Mouse (Mus musculus): ENCODE measurements around the gene Bcas3.
"Not testable (repeated sequence)": the region's sequence is repeated elsewhere in the genome, so short reads cannot be mapped to it uniquely, and the experiment has no call there.

Bcas3 gene

DNA sequence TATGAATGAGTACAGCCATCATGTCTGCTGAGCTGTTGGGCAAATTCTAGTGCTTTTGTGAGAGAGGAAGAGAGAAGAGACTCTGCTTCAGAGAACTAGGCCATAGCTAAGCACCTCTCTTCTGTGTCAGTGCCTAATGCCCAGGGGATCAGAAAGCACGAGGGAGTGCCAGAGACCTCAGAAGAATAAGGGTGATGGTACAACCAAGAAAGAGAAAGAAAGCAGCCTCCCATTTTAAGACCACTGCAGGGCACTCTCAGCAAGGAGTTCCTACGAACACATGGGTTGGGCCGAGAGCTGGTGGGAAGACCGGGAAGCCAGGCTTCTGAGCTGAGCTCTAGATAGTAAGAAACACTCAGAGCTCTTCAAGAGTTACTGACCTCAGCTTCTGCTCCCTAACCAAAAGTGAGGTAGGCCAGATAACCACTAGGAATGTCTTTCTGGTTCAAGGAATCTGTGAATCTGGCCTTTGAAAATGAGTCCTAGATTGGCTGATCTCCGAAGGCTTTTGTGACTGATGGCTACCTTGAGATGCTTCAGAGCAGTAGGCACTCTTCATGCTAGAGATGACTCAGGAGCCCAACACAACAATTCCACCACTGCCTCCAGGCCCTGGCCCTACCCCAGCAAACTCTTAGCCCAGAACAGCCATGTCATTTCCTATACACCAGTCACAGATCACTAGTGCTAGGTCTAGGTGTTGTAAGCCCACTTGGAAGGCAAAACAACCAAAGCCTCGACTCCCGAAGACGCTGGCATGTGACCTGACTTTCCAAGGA lies 359.2 kb downstream of the Bcas3 start:
- no peak for DNase-seq (ENCODE audit: low spot score in 2 of 2)

DNA sequence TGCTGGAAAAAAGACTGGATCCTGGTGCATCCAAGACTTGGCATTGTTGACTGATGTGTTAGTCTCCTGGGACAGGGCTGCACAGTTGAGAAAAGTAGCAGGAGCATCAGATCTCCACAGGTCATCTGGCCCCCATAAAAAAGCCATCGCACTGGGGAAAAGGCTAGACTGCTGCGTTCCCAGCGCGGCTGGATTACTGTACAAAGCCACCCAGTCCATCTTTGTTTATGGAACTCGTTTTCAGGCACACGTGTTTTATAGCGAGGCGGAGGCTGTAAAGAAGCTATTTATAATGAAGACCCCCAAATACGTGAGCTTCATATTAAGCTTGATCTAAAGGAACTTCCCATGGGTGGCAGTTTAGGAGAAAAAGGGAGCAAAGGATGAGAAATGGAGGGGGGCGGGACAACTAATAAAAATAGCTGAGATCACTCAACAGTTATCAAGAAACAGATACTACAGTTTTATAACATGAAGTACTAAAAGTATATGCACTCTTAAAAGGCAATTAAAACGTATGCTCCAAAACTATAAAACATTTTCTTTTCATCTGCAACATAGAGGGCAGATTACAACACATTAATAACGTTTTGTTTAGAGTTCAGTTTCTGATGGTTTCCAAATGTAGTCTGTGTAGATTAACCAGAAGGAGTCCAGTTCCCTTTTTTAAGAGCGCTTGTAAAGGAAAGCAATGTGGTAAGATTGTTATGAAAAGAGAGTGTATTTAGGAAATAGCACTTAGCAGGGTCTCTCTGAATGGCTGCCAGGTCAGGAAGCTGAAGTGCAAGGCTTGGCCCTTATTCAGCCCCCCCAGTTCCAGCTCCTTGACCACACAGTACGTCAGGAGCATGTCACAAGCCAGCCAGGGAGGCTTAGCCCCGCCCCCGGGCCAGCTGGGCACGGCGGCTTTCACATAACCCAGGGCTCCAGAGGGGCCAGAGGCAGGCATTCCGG lies 360.2 kb downstream of the Bcas3 start:
- peak; percentile 70 for DNase-seq (ENCODE audit: low spot score in 2 of 2)

DNA sequence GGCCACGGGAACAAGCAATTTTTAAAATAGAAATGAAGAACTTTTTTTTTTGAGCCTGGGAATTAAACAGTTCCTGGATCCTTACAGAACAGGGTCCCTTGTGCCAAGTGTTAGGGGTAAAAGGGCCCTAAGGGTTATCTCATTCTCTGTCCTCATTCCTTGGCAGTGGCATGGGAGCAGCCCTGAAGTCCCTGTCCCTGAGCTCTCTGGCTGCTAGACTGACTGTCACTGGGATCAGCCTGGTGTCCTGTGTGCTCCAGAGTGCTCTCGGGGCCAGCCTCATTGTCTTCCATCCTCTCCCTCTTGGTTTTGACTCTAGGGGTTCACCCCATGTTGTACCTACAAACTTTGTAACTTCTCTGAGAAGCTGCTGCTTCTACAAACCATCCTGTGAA lies 360.8 kb downstream of the Bcas3 start:
- DNase-seq (ENCODE audit: low spot score in 2 of 2) = no peak

DNA sequence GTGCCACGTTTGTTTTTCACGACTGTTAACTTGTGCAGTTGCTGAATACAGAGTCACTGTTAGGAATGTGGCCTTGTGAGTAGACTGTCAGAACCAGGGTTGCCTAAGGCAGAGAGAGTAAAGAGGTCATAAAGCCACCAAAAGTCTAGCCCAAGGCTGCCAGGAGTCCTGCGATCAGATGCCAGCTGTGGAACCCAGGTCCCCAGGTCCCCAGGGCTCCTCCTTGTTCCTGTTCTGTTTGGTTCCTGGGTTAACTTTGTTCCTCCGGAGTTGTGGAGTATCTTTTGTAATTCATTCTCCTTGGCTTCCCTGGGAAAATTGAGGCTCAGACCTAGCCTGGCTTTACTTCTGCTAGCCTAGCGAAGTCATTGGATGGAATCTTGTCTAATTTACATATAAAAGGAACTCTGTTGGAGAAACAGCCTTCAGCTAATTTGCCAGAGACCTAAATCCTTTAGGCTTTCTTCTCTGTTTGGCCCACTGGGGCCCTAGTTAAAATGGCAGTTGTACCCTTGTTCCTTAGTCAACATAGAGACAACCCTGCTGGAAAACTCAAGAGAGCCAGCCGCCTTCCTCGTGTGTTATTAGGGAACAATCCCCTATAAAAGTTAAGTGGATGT lies 361.5 kb downstream of the Bcas3 start:
- DNase-seq (ENCODE audit: low spot score in 2 of 2) = no peak

DNA sequence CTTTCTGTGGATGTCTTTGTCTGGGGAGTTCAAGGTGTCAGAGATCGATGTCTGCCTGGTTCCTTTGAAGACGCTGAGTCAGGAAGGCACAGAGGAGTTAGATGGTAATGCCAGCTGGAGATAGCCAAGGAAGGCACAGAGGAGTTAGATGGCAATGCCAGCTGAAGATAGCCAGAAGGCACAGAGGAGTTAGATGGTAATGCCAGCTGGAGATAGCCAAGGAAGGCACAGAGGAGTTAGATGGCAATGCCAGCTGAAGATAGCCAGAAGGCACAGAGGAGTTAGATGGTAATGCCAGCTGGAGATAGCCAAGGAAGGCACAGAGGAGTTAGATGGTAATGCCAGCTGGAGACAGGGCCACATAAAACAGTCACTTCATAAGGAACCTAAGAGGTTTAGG lies 363.8 kb downstream of the Bcas3 start:
- DNase-seq (ENCODE audit: low spot score in 2 of 2) = not testable (repeated sequence)

DNA sequence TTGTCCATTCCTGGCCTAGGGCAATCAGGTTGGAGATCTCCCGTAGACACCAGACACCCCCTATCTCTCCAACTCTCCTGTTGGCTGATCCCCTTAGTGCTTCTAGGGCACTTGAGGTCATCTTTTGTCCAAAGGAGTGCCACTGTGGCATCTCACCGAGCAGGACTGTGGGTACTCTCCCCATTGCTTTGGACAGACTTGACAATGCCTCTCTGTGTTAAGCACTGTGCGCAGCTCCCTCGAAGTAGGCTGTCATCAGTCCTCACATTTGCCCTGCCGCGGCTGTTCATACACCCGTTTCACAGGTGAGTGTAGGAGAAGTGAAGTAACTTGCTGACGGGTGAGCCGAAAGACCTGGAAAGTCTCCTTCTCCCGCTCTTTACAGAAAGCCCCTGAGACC lies 366.1 kb downstream of the Bcas3 start:
- DNase-seq (ENCODE audit: low spot score in 2 of 2) = no peak

DNA sequence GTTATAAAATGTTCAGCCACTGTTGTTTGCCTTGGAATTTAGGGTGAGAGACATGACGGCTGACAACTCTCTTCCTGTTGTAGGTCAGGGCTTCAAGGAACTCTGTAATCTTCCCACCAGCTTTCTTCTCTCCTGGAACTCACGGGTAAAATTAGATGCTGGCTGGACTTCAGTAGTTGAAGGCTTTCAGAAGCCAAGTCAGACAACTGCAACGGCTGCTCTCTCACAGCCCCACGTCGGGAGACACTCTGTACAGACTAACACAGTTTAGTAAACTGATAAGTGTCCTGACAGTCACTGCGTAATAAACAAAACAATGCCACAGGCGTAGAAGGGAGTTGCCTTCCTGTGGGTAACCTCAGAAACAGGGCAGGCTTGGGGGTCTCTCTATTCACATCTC lies 366.8 kb downstream of the Bcas3 start:
- DNase-seq (ENCODE audit: low spot score in 2 of 2) = no peak

DNA sequence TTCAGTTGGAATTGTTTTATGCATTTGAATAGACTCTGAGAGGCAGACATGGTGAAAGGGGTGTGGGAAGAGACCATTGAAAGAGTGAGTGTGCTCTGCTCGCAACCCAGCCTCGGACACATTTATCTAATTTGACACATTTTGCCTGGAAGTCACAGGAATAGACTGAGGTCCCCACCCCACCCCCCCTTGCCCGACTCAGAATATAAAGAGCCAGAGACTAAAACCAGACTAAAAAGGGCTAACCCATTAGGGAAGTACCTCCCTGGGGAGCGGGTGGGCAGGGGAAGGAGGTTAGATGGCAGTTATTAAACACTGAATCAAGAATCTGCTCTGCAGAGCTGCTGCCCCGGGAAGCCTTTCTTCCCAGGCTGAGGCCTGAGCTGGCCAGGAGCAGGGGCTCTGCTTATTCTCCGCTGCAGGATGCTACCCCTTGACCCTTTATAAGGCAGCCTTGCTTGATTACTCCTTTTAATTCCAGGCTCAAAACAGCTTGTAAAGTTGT lies 367.4 kb downstream of the Bcas3 start:
- DNase-seq (ENCODE audit: low spot score in 2 of 2) = no peak

DNA sequence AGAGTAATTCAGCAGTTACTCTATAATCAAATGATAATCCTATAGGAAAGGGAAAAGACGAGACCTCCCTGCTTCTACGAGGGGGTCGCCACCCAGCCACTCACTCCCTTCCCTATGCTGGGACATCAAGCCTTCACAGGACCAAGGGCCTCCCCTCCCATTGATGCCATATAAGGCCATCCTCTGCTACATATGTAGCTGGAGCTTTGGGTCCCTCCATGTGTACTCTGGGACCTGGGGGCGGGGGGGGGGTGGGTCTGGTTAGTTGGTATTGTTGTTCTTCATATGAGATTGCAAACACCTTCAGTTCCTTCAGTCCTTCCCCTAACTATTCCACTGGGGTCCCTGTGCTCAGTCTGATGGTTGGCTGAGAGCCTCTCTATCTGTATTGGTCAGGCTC lies 369.0 kb downstream of the Bcas3 start:
- DNase-seq (ENCODE audit: low spot score in 2 of 2) = no peak

DNA sequence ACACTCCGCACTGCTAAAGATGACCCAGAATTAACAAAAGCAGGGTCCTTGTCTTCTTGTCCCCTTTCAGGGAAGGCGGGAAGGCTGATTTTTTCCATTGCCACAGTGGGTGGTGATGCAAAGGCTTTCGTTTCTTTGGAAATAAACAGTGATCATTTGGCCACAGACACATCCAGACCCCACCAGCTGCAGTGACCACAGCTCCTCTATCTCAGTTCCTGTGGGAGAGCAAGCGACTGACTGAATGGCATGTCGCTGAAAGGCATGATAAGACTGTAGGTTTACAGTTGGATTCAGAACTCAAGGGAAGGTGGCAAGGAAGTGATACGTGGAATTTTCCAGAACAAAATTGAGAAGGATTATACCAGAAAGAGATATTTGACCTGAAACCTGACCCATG lies 371.2 kb downstream of the Bcas3 start:
- no peak for DNase-seq (ENCODE audit: low spot score in 2 of 2)

DNA sequence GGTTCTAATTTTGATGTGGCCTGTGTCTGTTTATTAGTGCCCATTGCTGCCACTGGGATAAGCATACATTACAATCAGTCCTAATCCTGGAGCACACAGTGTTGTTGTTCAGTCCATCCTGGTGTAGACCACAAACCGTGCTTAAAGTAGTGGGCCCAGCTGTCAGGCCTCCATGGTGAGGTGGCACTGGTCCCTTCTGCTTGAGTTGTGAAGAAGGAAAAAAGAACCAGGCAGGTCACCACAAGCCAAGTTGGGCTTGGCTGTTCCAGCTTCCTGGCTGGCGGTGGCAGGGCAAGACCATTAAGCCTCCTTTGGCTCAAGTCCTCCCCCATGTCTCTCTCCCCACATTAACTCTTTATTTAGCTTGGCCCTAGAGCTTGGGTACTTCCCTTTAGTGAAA lies 376.8 kb downstream of the Bcas3 start:
- DNase-seq (ENCODE audit: low spot score in 2 of 2) = no peak

DNA sequence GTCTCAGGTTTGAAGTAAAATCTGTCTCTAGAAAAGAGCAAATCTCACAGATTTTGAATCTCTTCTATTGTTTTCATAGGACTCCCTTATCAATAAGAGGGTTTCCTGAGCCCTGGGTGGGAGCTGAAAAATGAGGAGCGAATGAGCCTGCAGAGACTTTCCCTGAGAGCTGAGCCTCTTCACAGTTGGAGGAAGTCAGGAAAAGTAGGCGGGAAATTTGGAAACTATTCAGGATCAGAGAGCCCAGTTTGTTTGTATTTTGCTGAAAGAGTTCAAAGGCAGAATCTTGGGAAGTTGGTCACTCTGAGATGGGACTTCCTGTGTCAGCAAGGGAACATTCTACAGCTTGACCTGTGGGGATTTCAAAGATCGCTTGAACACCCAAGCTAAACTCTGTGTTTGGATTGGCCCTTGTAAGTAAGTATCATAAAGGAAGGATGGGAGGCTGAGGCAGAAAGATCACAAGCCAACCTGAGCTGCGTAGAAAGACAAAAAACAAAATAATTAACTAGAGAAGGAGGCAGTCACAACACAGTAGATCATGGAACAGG lies 379.6 kb downstream of the Bcas3 start:
- no peak for DNase-seq (ENCODE audit: low spot score in 2 of 2)

DNA sequence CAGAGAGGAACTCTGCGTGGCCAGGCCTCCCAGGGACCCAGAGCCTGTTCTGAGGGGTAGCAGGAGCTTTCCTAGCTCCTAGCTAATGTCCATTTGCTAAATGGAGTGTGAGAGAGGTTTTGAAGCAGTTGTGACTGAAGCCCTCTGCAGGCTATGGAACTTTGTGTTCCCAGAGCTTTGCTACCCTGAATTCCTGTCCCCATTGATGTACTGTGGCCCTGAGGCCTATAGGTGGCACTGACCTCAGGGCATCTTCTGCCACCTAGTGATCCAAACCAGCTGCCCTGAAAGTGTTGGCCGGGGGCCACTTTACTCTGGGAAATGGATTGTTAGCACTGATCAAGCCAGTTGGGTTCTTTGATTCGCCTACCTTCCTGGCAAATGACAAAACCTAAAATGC lies 380.6 kb downstream of the Bcas3 start:
- DNase-seq (ENCODE audit: low spot score in 2 of 2) = no peak

DNA sequence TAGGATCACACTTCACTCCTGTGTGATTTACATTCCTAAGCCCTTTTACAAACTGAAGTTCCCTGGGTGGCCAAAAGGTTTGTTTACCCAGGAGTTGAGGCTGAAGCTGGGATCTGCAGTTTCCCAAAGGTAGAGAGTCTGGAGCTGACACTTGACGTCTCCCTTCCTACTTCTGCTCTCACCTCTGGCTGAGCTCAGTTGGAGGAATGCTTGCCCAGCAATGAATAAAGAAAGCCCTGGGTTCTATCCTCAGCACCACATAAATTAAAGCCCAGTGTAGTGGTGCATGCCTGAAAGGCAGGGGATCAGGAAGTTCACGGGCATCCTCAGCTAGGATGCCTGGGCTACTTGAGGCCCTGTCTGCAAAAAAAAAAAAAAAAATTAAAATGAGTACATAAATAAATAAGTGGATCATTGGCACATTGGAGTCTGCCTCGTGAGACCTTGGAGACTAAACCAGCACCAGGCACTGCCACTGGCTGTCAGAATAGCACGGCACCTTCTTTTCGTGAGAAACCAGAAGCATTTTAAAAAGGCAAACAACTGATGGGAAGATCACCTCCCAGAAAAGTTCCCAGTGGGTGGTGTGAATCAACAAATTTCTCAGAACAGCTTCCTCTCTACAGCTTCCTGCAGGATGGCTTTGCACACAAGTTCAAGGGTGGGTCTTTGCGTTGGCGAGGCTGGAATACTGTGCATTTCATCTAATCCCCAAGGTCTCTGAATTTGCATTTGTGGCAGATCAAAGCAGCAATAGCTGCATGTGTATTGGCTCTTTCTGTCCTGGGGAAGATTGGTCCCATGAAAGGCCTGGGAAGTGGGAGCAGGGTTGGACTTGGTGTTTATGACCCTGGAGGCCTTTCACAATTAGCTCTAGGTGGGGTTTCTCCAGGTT lies 381.6 kb downstream of the Bcas3 start:
- DNase-seq (ENCODE audit: low spot score in 2 of 2) = no peak

DNA sequence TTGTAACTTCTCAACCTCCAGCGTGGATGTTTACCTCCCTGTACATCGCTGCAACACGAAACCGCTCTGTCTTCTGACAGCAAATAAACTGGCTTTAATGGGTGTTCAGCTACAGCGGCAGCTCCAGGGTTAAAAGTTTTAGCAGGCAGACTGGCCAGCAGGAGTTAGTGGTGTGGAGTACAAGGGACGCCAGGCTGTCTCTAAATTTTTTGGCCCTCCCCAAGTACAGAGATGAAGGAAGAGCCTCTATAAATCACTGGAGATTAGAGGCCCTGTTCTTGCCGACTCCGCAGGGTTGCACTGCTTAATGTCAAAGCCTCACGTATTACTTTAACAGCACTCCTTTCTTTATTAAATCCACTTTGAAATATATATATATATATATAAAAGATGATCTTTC lies 384.3 kb downstream of the Bcas3 start:
- DNase-seq (ENCODE audit: low spot score in 2 of 2) = no peak

DNA sequence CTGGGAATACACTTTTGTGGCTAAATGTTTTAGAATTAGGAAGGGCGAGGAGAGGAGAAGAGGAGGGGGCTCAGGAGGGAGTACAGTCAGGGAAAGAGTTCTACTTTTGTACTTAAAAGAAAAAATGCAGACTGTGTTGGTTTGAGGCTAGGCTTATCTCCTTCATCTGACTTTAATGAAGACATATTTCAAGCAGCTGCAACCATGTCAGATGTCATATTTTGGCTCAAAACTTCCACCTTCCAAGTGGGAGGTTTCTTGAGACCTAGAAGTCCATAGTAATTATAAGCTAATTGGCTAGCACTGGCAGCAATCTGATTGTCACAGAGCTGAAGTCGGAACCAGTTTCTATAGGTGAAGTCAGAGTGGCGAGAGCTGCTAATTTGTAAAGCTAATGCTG lies 384.9 kb downstream of the Bcas3 start:
- DNase-seq (ENCODE audit: low spot score in 2 of 2) = no peak

DNA sequence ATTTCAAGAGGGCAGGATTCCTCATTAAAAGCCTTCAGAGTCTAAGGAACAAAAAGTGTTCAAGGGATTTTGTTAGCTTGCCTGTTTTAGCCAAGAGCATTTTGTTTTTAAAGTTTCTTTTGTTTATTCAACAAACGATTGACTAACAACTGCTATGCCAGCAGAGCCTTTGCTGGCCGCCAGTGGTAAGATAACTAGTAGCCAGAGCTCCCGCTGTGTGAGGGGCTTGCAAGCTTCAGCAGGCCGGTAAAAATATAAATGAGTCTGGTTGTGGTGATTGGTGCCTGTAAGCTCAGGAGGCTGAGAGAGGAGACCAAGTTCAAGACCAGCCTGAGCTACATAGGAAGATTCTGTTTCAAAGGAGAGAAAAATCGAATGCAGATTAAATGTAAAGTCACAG lies 385.6 kb downstream of the Bcas3 start:
- no peak for DNase-seq (ENCODE audit: low spot score in 2 of 2)

DNA sequence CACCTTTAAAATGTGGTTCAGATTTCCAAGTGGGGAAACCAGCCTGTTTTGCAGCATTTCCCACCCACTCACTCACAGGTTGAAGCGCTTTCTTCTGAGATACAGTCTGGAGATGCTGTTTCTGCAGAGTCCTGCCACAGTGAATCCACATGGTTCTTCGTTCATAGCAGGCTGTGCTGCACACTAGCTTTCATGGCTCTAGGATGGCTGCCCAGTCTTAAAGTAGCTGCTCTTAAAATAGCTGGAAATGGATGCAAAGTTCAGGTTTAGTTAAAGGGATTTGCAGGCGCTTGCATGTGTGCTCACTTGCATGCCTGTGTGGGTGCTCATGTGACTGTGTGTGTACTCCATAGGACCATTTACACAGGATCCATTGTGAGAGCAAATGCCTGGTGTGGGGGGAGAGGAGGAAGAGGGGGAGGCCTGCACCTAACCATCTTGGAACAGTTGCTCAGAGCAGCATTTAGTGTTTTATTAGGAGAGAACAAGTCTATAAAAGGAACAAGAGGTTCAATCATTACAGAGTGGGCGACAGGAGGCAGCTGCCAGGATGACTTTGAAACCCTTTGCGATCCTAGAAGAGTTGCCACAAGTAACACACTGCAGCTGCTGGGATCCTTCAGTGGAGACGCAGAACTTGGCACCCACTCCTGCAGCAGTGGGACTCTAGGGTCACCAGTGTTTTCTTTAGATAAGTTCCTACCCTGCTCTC lies 386.5 kb downstream of the Bcas3 start:
- DNase-seq (ENCODE audit: low spot score in 2 of 2) = no peak

DNA sequence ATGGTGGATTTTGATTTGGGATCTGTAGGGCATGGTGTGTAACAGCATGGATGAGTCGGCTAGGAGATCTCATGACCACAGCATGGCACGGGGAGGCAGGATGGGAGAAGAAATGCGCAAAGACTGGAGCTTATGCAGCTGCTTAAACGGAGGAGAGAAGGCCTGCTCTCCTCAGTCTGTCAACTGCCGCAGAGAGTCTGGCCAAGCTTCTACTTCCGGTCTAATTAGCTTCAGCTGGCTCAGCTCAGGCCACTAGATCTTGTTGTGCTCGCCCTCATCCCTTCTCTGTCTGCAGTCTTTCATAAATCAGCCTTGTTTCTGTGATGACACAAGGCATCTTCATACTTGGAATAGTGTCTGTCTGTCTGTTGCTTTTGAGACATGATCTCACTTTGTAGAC lies 393.4 kb downstream of the Bcas3 start:
- no peak for DNase-seq (ENCODE audit: low spot score in 2 of 2)

DNA sequence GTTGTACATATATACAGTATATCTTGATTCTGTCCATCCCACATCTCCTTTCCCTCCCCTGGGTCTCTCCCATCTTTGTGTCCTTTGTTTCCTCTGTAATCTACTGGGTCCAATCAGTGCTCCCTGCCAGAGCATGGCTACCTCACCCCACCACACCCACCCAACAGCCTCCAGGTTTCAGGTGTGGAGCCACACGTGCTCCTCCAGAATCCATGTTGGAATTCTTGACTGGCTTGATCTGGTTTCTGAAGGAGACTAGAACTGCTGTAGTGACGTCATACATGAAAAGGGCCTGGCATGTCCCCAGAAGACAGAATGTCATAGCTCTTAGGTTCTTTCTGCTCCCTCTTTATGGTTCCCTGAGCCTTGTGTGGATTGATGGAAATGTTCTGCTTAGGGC lies 395.9 kb downstream of the Bcas3 start:
- DNase-seq (ENCODE audit: low spot score in 2 of 2) = no peak
